Mouse (Mus musculus) cortical plate, adult 2 months (tissue): ENCODE results near the gene Pard3b. TPM values are rescaled to one million over a fixed set of nuclear protein-coding genes. Genes with fewer than 3 reads are reported as not detected.

ENCODE experiments used
- H3K27ac ChIP-seq: fragments of 200-500 bp; 2 replicates; pipeline ENCODE4 v1.5.1; 2012; ENCODE audit warnings: low read length, control low read depth, inconsistent platforms; ENCODE audit not compliant: insufficient read depth
- H3K4me1 ChIP-seq: fragments of 200-500 bp; 2 replicates; pipeline ENCODE4 v1.6.1; 2011; ENCODE audit warnings: low read length; ENCODE audit not compliant: control insufficient read depth, insufficient read depth
- H3K4me3 ChIP-seq: fragments of 200-500 bp; 2 replicates; pipeline ENCODE4 v1.5.1; 2011; ENCODE audit warnings: mild to moderate bottlenecking, low read length, control low read depth; ENCODE audit not compliant: insufficient read depth
- CTCF ChIP-seq: fragments of 200-500 bp; IDR thresholded peaks from 2 replicates; pipeline ENCODE4 v1.5.1; 2011; ENCODE audit warnings: mild to moderate bottlenecking, control low read depth, low read length; ENCODE audit not compliant: insufficient read depth; ENCODE audit errors: extremely low read depth
- POLR2A ChIP-seq: fragments of 200-500 bp; IDR thresholded peaks from 2 replicates; pipeline ENCODE4 v1.6.1; 2011; ENCODE audit warnings: mild to moderate bottlenecking, low read length, control low read depth; ENCODE audit not compliant: insufficient read depth; ENCODE audit errors: extremely low read depth
- polyA plus RNA-seq: library from polyadenylated mRNA; depleted of rRNA; stranded (reverse); fragments of >200 nt; gene quantifications from 2 replicates; pipeline ENCODE4 v1.2.3, GENCODE M21; 2012

Pard3b gene
- polyA plus RNA-seq, 1 experiment = 1.3 TPM

DNA sequence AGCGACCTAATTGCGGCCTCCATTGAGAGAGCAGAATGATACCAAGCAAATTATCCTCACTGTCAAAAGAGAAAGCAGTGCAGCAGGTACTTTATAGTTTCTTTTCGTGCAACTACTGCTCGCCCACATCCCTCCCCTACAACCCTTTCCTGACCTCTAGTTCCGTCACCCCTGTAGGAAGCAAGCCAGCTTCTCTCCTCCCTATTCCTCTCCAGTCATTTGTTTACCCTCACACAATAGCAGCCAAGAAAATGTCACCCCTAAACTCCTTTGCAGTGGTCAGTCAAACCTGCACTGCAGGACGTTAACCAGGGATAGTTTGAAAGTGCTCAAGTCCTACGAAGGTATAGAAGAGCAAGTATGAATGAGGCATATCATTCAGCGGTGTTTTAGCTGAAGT, 826.9 kb downstream of the Pard3b start:
- H3K4me1 ChIP-seq = no peaks in the 10 kb centered on the region
- TF ChIP-seq CTCF = no peak
- H3K4me3 ChIP-seq = no peak overlapping the region
- no peak overlapping the region for H3K27ac ChIP-seq

DNA sequence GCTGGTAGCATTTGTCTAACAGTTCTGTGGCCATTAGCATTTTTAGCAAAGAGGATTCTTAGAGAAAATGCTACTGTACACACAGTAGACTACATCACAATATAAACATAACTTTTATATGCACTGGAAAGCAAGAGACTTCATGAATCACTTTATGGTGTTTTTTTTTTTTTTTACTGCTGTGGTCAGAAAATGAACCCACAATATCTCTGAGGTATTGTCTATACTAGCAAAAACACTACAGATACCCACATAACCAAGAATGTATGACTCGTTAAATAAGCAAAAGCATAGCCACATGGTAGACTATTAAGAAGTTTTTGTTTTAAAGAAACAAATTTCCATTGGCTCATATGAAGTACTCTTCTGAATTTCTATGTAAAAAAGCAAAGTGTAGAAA, 827.9 kb downstream of the Pard3b start:
- Histone ChIP-seq H3K4me1 (no peaks in the 10 kb centered on the region), H3K4me3 (no peak overlapping the region), H3K27ac (no peak overlapping the region)
- TF ChIP-seq CTCF (no peak), POLR2A (no peak)

DNA sequence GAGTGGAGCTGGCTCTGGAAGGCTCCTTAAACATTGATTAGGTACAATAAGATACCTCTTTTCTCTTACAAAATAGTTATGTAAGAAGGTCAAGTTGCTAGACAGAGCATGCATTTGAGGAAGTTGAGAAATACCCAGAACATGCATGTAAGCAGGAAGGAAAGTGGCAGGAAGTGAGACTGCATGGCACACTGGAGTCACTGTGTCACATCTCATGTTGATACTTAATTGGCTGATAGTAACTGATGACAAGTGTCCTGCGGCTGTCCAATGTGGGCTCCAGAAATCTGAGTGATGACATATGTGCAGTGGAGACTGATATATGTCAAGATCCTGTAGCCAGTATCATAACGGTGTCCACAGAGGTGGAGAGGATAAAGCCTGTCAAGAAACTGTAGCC, 844.4 kb downstream of the Pard3b start:
- no peak overlapping the region for H3K27ac ChIP-seq
- H3K4me1 ChIP-seq = no peaks in the 10 kb centered on the region
- TF ChIP-seq CTCF = no peak
- no peak for TF ChIP-seq POLR2A
- no peak overlapping the region for H3K4me3 ChIP-seq

- no peak overlapping the region for H3K4me3 ChIP-seq
- no peak overlapping the region for H3K27ac ChIP-seq
- TF ChIP-seq POLR2A (no peak), CTCF (no peak)
- no peaks in the 10 kb centered on the region for H3K4me1 ChIP-seq
Measured at GRCm38 (mm10) chr1:62488871-62489270, 850.2 kb downstream of the Pard3b start.

DNA sequence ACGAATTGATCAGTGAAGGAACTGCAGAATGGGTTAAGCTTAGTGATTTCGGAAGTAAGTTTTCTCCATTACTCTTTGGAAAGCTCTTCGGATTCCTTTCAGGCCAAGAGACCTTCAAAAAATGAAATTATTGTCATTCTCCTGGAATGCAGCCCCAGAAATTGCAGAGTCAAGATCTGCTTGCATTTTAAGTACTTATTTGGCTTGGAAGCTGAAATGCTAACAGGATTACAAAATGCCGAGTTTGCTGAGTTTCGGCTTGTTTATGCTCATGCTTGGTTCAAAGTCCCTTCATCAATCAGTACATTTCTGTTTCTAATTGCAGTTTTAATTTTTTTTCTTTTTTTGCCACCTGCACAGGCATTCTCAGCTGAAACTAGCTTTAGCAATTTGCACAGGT, 860.5 kb downstream of the Pard3b start:
- no peaks in the 10 kb centered on the region for H3K4me1 ChIP-seq
- no peak overlapping the region for H3K27ac ChIP-seq
- no peak overlapping the region for H3K4me3 ChIP-seq
- TF ChIP-seq POLR2A (no peak), CTCF (no peak)

DNA sequence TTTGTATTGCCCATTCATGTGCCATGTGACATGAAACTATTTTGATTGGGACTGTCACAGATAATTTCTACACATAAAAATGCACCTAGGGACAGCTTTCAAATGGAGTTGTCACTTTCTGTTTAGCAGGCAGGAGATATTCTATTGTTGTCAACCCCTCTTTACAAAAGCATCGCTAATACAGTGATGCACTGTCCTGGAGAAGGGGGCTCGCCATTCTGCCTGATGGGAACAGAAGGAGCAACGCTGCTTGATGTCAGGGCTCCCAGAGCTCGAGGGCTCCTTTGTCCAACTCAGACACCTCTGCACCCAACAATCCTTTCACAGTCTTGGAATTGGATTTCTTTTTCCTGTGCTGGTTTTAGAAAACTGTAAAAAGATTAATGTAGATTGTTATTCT, 871.9 kb downstream of the Pard3b start:
- Histone ChIP-seq H3K27ac (no peak overlapping the region), H3K4me1 (no peaks in the 10 kb centered on the region)
- TF ChIP-seq CTCF (no peak), POLR2A (no peak)

DNA sequence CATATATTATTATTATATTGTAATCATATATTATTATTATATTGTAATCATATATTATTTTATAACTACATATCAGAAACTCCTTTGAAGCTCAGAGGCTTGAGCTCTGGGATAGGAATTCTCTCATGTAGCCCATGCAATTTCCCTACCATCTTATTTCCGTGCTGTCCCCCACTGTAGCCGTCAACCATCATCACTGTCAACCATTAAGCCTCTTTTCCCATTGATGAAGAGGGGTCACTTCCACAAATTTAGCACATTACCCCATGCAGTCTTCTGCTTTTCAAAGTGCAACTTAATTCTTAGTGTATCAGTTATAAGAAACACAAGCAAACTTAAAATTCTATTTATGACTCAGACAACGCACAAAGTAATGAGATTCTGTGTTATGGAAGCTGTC, 873.1 kb downstream of the Pard3b start:
- no peak for TF ChIP-seq CTCF
- no peak for TF ChIP-seq POLR2A

More for the DNA sequence above, 871.9 kb downstream of the Pard3b start:
- H3K4me3 ChIP-seq = no peak overlapping the region

GRCm38 (mm10) chr1:62518621-62519213, 880.1 kb downstream of the Pard3b start:
- Histone ChIP-seq H3K4me3 (no peak overlapping the region), H3K27ac (no peak overlapping the region), H3K4me1 (no peaks in the 10 kb centered on the region)
- no peak for TF ChIP-seq POLR2A
- no peak for TF ChIP-seq CTCF

More for the DNA sequence above, 873.1 kb downstream of the Pard3b start:
- no peak overlapping the region for H3K4me3 ChIP-seq
- no peak overlapping the region for H3K27ac ChIP-seq
- no peaks in the 10 kb centered on the region for H3K4me1 ChIP-seq

GRCm38 (mm10) chr1:62521368-62521767, 882.7 kb downstream of the Pard3b start:
- Histone ChIP-seq H3K4me1 (no peaks in the 10 kb centered on the region), H3K4me3 (no peak overlapping the region), H3K27ac (no peak overlapping the region)
- no peak for TF ChIP-seq POLR2A
- TF ChIP-seq CTCF = no peak

DNA sequence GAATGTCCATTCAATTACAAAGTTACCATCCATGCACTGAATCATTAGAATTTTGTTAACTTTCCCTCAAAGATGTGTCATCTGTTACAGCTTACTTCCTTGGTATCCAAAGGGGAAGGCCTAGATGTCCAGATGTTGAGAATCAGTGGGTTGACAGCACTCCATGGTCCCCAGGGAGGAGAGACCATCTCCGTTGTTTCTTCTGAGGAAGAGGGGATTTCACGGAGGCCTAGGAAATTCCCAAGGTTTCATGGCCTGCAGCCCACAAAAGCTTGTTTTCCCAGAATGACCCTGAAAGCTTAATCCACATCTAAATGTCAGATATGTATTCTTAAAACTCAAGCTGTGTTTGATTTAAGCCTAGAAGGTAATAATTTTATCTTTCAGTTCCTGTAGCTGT, 884.1 kb downstream of the Pard3b start:
- H3K4me1 ChIP-seq = no peaks in the 10 kb centered on the region
- no peak overlapping the region for H3K4me3 ChIP-seq
- no peak overlapping the region for H3K27ac ChIP-seq
- TF ChIP-seq CTCF (no peak), POLR2A (no peak)
